Mouse (Mus musculus) cortical plate, adult 2 months (tissue): Measurements from ENCODE around the gene Dact2.

Source experiments
- CTCF ChIP-seq: fragments of 200-500 bp; IDR thresholded peaks from 2 replicates; pipeline ENCODE4 v1.5.1; 2011; ENCODE audit warnings: mild to moderate bottlenecking, control low read depth, low read length; ENCODE audit not compliant: insufficient read depth; ENCODE audit errors: extremely low read depth
- POLR2A ChIP-seq: fragments of 200-500 bp; IDR thresholded peaks from 2 replicates; pipeline ENCODE4 v1.6.1; 2011; ENCODE audit warnings: mild to moderate bottlenecking, low read length, control low read depth; ENCODE audit not compliant: insufficient read depth; ENCODE audit errors: extremely low read depth

- no peak for TF ChIP-seq CTCF
- TF ChIP-seq POLR2A: no peak
Observed at GRCm38 (mm10) chr17:14237134-14237533, 33.0 kb upstream of the Dact2 start.
